Mouse (Mus musculus): ENCODE data around the gene Ak1.

Gene Ak1

GRCm38 (mm10) chr2:32628729-32629128 is 7.2 kb downstream of the Ak1 start:
- DNase-seq, result no peak

GRCm38 (mm10) chr2:32629276-32629976 is 7.9 kb downstream of the Ak1 start:
- DNase-seq, result peak; percentile 86

GRCm38 (mm10) chr2:32630036-32630435 is 8.5 kb downstream of the Ak1 start:
- DNase-seq, result no peak

GRCm38 (mm10) chr2:32631046-32631445 is 9.5 kb downstream of the Ak1 start:
- no peak for DNase-seq

GRCm38 (mm10) chr2:32631737-32632394 is 10.3 kb downstream of the Ak1 start:
- DNase-seq, result peak; percentile 85

GRCm38 (mm10) chr2:32633660-32634059 is 12.1 kb downstream of the Ak1 start:
- DNase-seq, result no peak

GRCm38 (mm10) chr2:32634277-32635105 is 12.9 kb downstream of the Ak1 start:
- no peak for DNase-seq

GRCm38 (mm10) chr2:32636617-32637016 is 15.1 kb downstream of the Ak1 start:
- DNase-seq, result no peak

GRCm38 (mm10) chr2:32637778-32638281 is 16.3 kb downstream of the Ak1 start:
- no peak for DNase-seq

- DNase-seq, result no peak
Observed at GRCm38 (mm10) chr2:32639632-32640031, 18.1 kb downstream of the Ak1 start.

GRCm38 (mm10) chr2:32640550-32641051 is 19.0 kb downstream of the Ak1 start:
- no peak for DNase-seq

- DNase-seq, result no peak
Observed at GRCm38 (mm10) chr2:32641810-32642209, 20.3 kb downstream of the Ak1 start.

- no peak for DNase-seq
Observed at GRCm38 (mm10) chr2:32642813-32643212, 21.3 kb downstream of the Ak1 start.

GRCm38 (mm10) chr2:32644083-32644482 is 22.5 kb downstream of the Ak1 start:
- DNase-seq, result no peak

- no peak for DNase-seq
Observed at GRCm38 (mm10) chr2:32644799-32645475, 23.4 kb downstream of the Ak1 start.

- DNase-seq, result no peak
Observed at GRCm38 (mm10) chr2:32645647-32646046, 24.1 kb downstream of the Ak1 start.

GRCm38 (mm10) chr2:32646379-32647056 is 25.0 kb downstream of the Ak1 start, which contains the start of gene Eng:
Eng (plus strand) TSS chr2:32646595.
- no peak for DNase-seq

GRCm38 (mm10) chr2:32647366-32647765 is 25.8 kb downstream of the Ak1 start:
- DNase-seq, result no peak

- DNase-seq, result no peak
Observed at GRCm38 (mm10) chr2:32653764-32654163, 32.2 kb downstream of the Ak1 start.

GRCm38 (mm10) chr2:32654743-32655393 is 33.3 kb downstream of the Ak1 start:
- no peak for DNase-seq

- no peak for DNase-seq
Observed at GRCm38 (mm10) chr2:32655394-32655744, 33.8 kb downstream of the Ak1 start.

GRCm38 (mm10) chr2:32655826-32656225 is 34.3 kb downstream of the Ak1 start:
- DNase-seq, result peak; percentile 73

Measured in embryo, embryonic 11 days (tissue).